Mouse (Mus musculus): Measurements from ENCODE around the gene Tbx2. TPM values are rescaled to one million over a fixed set of nuclear protein-coding genes. Genes with fewer than 3 reads are reported as not detected.

The Tbx2 gene
- 2.7 and 3.5 TPM in 2 replicates for polyA plus RNA-seq (2012; rRNA removed)

- no peaks in the 10 kb centered on the region for H3K36me3 ChIP-seq (ENCODE audit: control insufficient read depth, insufficient read depth, low read length)
- TF ChIP-seq POLR2A (IDR thresholded peaks at IDR 0.05; ENCODE audit: control insufficient read depth, extremely low read depth, insufficient read depth, low read length, poor library complexity) (no peak), CTCF (IDR thresholded peaks at IDR 0.05; ENCODE audit: borderline replicate concordance, control insufficient read depth, extremely low read depth, insufficient read depth, low read length, poor library complexity) (no peak)
- no peak for DNase-seq
- no peak within 1 kb of the TSS for H3K27ac ChIP-seq (ENCODE audit: control insufficient read depth, insufficient read depth, low read length)
- 4% methylated on average over 52 of the region's 52 CpGs for WGBS
- no peak within 1 kb of the TSS for H3K4me3 ChIP-seq (ENCODE audit: control insufficient read depth, insufficient read depth, low read length)
- peaks cover 46% of the 10 kb centered on the region for H3K27me3 ChIP-seq (ENCODE audit: control insufficient read depth, insufficient read depth, low read length)
- peaks cover 3% of the 10 kb centered on the region; the same call in 1 of the 2 replicates for H3K4me1 ChIP-seq (replicated peaks; ENCODE audit: control insufficient read depth, insufficient read depth, low read length)
Observed at GRCm38 (mm10) chr11:85832231-85832924, at the start of gene Tbx2. Gene Tbx2 (plus strand): TSS chr11:85832551.

- no peak overlapping the region for H3K27ac ChIP-seq (ENCODE audit: control insufficient read depth, insufficient read depth, low read length)
- no peaks in the 10 kb centered on the region for H3K27me3 ChIP-seq (ENCODE audit: control insufficient read depth, insufficient read depth, low read length)
- H3K4me3 ChIP-seq (ENCODE audit: control insufficient read depth, insufficient read depth, low read length) = no peak overlapping the region
- WGBS = 89% methylated on average over 3 of the region's 3 CpGs
- TF ChIP-seq CTCF (IDR thresholded peaks at IDR 0.05; ENCODE audit: borderline replicate concordance, control insufficient read depth, extremely low read depth, insufficient read depth, low read length, poor library complexity) (no peak), POLR2A (IDR thresholded peaks at IDR 0.05; ENCODE audit: control insufficient read depth, extremely low read depth, insufficient read depth, low read length, poor library complexity) (no peak)
- no peaks in the 10 kb centered on the region for H3K36me3 ChIP-seq (ENCODE audit: control insufficient read depth, insufficient read depth, low read length)
- no peak for DNase-seq
- H3K4me1 ChIP-seq (replicated peaks; ENCODE audit: control insufficient read depth, insufficient read depth, low read length) = no peaks in the 10 kb centered on the region
Observed at GRCm38 (mm10) chr11:85786113-85786718, 46.1 kb upstream of the Tbx2 start.

- DNase-seq = no peak
- Histone ChIP-seq H3K4me3 (ENCODE audit: control insufficient read depth, insufficient read depth, low read length) (no peak overlapping the region), H3K4me1 (replicated peaks; ENCODE audit: control insufficient read depth, insufficient read depth, low read length) (no peaks in the 10 kb centered on the region; the same call in 1 of the 2 replicates), H3K27ac (ENCODE audit: control insufficient read depth, insufficient read depth, low read length) (no peak overlapping the region), H3K36me3 (ENCODE audit: control insufficient read depth, insufficient read depth, low read length) (no peaks in the 10 kb centered on the region), H3K27me3 (ENCODE audit: control insufficient read depth, insufficient read depth, low read length) (no peaks in the 10 kb centered on the region)
- WGBS = 91% methylated on average over 7 of the region's 7 CpGs
- TF ChIP-seq POLR2A (IDR thresholded peaks at IDR 0.05; ENCODE audit: control insufficient read depth, extremely low read depth, insufficient read depth, low read length, poor library complexity) (no peak), CTCF (IDR thresholded peaks at IDR 0.05; ENCODE audit: borderline replicate concordance, control insufficient read depth, extremely low read depth, insufficient read depth, low read length, poor library complexity) (no peak)
Observed at GRCm38 (mm10) chr11:85789750-85790149, 42.6 kb upstream of the Tbx2 start.

- DNase-seq = no peak
- TF ChIP-seq POLR2A (IDR thresholded peaks at IDR 0.05; ENCODE audit: control insufficient read depth, extremely low read depth, insufficient read depth, low read length, poor library complexity) = no peak
- TF ChIP-seq CTCF (IDR thresholded peaks at IDR 0.05; ENCODE audit: borderline replicate concordance, control insufficient read depth, extremely low read depth, insufficient read depth, low read length, poor library complexity) = no peak
- Histone ChIP-seq H3K27me3 (ENCODE audit: control insufficient read depth, insufficient read depth, low read length) (no peaks in the 10 kb centered on the region), H3K27ac (ENCODE audit: control insufficient read depth, insufficient read depth, low read length) (no peak overlapping the region), H3K36me3 (ENCODE audit: control insufficient read depth, insufficient read depth, low read length) (no peaks in the 10 kb centered on the region), H3K4me1 (replicated peaks; ENCODE audit: control insufficient read depth, insufficient read depth, low read length) (no peaks in the 10 kb centered on the region; the same call in 1 of the 2 replicates), H3K4me3 (ENCODE audit: control insufficient read depth, insufficient read depth, low read length) (no peak overlapping the region)
- WGBS = 58% methylated on average over 2 of the region's 2 CpGs
Observed at GRCm38 (mm10) chr11:85790267-85790666, 42.1 kb upstream of the Tbx2 start.

- Histone ChIP-seq H3K27ac (ENCODE audit: control insufficient read depth, insufficient read depth, low read length) (no peak overlapping the region), H3K4me1 (replicated peaks; ENCODE audit: control insufficient read depth, insufficient read depth, low read length) (no peaks in the 10 kb centered on the region; the same call in 1 of the 2 replicates), H3K36me3 (ENCODE audit: control insufficient read depth, insufficient read depth, low read length) (no peaks in the 10 kb centered on the region), H3K27me3 (ENCODE audit: control insufficient read depth, insufficient read depth, low read length) (no peaks in the 10 kb centered on the region), H3K4me3 (ENCODE audit: control insufficient read depth, insufficient read depth, low read length) (no peak overlapping the region)
- WGBS = 100% methylated on average over 1 of the region's 1 CpGs
- DNase-seq = no peak
- no peak for TF ChIP-seq CTCF (IDR thresholded peaks at IDR 0.05; ENCODE audit: borderline replicate concordance, control insufficient read depth, extremely low read depth, insufficient read depth, low read length, poor library complexity)
- TF ChIP-seq POLR2A (IDR thresholded peaks at IDR 0.05; ENCODE audit: control insufficient read depth, extremely low read depth, insufficient read depth, low read length, poor library complexity) = no peak
Observed at GRCm38 (mm10) chr11:85791212-85791611, 41.1 kb upstream of the Tbx2 start.

- Histone ChIP-seq H3K4me1 (replicated peaks; ENCODE audit: control insufficient read depth, insufficient read depth, low read length) (no peaks in the 10 kb centered on the region; the same call in 1 of the 2 replicates), H3K27me3 (ENCODE audit: control insufficient read depth, insufficient read depth, low read length) (no peaks in the 10 kb centered on the region), H3K4me3 (ENCODE audit: control insufficient read depth, insufficient read depth, low read length) (no peak overlapping the region), H3K36me3 (ENCODE audit: control insufficient read depth, insufficient read depth, low read length) (no peaks in the 10 kb centered on the region), H3K27ac (ENCODE audit: control insufficient read depth, insufficient read depth, low read length) (no peak overlapping the region)
- no peak for TF ChIP-seq CTCF (IDR thresholded peaks at IDR 0.05; ENCODE audit: borderline replicate concordance, control insufficient read depth, extremely low read depth, insufficient read depth, low read length, poor library complexity)
- TF ChIP-seq POLR2A (IDR thresholded peaks at IDR 0.05; ENCODE audit: control insufficient read depth, extremely low read depth, insufficient read depth, low read length, poor library complexity) = no peak
- DNase-seq = no peak
- WGBS = 89% methylated on average over 12 of the region's 12 CpGs
Observed at GRCm38 (mm10) chr11:85792534-85793215, 39.7 kb upstream of the Tbx2 start.

Data from thymus, adult 2 months (tissue).